Mouse (Mus musculus) layer of hippocampus, adult 9-10 months (tissue): Measurements from ENCODE around the gene Hbb-bh1.
"Not testable (repeated sequence)": the region's sequence is repeated elsewhere in the genome, so short reads cannot be mapped to it uniquely, and the experiment has no call there.

ENCODE experiments used
- DNase-seq: peaks from one replicate; pipeline ENCODE4 v3.0.0; 2022; ENCODE audit warnings: low spot score

The Hbb-bh1 gene

DNA sequence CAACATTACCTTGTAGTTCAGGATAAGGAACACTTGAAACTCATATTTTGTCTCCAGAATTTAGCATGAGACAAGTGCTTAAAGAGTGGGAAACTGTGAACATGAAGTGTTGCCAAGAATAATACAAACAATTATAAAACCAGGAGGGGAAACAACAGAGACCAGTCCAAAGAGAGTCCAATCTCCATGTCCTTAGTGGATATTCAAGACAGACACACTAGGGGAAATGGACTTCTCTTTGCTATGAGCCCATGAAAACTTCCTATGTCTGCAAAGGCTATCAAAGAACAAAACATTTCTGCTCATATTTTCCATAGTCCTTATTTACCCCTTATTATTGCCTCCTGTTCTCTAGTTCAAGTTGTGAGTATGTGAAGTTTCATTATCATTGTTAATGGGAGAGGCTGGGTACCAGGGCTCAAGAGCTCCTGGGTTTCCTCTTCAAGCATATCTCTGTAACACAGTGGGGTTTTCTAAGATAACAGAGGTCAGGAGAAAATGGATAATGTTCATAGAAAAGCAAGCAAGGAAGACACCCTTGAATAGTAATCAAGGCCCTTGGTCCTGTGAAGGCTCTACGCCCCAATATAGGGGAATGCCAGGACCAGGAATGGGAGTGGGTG is 31.6 kb downstream of the Hbb-bh1 start:
- no peak for DNase-seq

DNA sequence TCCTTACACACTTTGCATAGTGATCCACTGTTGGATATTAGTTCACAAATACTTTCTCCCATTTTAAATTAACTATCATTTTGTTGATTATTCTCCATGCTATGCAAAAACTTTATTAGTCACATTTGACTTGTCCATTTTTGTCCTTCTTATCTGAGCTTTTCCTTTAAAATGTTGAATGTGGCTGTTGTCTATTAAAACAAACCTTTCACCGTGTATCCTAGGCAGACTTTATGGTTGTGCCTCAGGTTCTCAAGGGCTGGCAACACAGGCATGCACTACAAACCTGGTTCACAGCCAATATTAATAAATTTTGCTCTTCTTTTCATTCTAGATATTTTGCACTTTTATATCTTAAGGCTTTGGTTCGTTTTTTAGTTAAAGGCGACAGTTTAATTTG is 32.2 kb downstream of the Hbb-bh1 start:
- no peak for DNase-seq

DNA sequence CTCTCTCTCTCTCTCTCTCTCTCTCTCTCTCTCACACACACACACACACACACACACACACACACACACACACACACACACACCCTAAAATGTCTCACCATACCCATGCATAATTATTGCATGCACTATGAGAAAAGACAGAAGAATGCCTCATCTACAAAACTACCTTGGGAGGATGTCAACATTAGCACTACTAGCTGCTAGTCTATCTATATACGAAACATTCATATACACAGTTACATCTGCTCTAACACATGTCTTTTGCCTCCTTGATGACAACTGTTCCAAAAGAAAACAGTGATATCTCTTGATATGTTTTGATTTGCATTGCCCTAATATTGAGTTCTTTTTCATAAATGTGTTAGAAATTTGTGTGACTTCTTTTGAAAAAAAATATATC is 32.7 kb downstream of the Hbb-bh1 start:
- no peak for DNase-seq

DNA sequence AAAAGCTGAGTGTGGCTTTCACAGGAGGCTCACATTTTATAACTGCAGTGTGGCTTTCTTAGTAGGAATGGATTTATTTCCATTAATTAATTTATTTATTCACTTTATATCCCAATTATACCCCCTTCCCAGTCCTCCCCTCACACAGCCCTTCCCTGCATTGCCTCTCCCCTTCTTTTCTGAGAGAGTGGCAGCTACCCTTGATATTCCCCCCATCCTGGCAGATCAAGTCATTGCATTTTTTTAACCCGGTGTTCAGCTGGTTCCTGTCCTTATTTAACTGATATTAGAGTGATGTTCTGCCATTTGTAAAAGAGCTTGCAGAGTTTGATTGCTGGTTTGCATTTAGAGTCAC is 33.2 kb downstream of the Hbb-bh1 start:
- no peak for DNase-seq

DNA sequence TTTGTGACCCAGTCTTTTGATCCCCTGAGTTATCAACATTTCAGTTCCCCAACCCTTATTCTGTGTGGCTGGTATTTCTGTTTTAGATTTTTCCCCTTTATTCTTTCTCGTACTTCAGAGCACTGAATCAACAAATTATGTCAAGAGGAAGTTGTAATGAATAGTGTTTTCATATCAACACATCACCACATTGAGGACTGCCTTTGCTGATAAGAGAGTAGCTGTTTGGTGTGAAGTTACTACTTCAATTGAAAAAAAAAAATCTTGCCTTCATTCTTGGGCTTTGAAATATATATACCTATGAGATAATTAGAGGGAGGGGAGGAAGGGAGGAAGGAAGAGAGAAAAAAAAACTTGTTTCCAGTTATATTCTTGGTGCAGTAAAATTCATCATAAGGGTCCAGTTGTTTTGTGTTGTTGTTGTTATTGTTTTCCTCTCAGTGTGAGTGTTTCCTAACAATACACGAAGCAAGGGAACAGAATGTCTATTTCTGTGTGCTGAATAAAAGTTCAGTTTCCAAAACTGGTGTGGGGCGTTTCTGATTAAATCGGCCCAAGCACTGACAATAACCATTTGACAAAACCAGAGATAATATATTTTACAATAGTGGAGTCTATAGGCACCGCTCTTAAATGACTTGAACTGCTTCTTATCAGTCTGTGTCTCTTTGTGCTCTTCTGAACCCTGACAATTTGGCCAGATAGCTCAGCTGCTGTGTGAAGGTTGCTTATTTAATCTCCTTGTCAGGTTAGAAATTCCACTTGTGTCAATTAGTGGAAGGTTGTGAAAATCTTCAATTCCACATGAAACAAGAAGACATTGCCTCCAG is 33.8 kb downstream of the Hbb-bh1 start:
- DNase-seq, result no peak

DNA sequence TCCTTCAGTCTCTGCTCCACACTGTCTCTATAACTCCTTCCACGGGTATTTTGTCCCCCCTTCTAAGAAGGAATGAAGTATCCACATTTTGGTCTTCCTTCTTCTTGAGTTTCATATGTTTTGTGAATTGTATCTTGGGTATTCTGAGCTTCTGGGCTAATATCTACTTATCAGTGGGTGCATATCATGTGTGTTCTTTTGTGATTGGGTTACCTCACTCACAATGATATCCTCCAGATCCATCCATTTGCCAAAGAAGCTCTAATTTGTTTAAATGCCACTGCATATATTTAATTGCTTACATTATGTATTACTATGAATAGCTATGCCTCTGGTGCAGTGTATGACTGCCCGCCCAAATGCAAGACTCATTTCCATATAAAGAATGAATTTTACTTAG is 34.8 kb downstream of the Hbb-bh1 start:
- not testable (repeated sequence) for DNase-seq

DNA sequence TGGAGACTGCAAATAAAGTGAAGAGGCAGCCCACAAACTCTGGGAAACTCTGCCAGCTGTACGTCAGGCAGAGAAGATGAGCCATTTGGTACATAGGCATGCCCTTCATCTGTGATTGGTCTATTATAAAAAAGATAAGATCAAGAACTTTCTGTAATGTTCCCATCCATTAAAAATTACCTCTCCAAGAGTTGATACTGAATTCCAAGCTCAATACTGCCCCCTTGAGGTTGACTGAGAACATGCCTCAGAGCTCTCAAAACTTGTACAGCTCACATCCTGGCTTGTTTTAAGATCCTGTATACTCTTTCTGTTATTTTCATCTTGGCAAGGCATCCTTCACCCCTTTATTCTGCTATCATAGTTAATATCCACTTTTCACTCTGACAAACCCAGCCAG is 36.1 kb downstream of the Hbb-bh1 start:
- no peak for DNase-seq

DNA sequence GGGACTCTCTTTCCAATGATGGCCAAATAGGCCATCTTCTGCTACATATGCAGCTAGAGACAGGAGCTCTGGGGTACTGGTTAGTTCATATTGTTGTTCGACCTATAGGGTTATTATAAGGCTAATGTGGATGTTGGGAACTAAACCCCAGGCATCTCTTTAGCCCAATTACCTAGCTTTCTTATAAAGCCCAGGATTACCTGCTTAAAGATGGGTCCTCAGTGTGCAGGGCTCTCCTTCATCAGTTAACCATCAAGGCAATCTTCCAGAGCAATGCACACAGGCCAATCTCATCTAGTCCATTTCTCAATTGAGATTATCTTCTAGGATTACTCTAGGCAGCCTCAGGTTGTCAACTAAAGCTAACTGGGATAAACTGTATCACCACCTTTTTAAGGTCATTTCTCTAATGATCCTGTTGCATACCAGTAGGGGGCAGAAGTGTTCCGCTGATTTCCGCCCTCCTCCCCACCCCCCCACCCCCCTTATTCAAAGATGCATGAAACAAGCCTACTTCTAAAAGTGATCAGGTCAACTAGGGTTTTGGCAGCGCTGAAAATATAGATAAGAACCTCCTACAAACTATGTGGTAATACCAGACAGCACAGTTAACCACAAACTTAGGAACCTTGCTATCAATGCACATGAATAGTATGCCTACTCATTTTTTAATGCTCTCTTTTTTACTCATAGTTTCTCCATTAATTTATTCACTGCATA is 50.1 kb downstream of the Hbb-bh1 start:
- no peak for DNase-seq

DNA sequence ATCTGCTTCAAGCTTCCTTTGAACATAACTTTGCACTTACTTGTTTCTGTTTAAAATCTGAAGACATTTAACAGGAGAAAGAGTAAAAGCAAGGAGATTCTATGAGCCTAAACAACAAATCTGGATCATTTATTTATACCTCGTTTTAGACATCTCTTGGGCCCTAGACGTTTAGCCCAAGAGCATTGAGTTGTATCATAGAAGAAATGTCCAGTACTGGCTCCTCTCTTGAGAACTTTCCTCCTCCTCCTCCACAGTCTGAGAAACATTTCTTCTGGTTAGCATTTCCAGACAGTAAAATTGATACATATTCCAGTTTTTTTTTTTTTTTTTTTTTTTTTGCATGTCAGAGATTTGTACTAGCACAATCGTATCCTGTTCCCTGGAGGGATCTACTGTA is 51.2 kb downstream of the Hbb-bh1 start, which contains the start of gene Olfr67:
Gene Olfr67, minus strand, starts transcription at position 101 of the 400 bp plus-strand sequence.
- DNase-seq, result no peak
